Mouse (Mus musculus) lung, adult 18-20 months (tissue): Measurements from ENCODE around the gene Trappc4.
"Not testable (repeated sequence)": the region's sequence is repeated elsewhere in the genome, so short reads cannot be mapped to it uniquely, and the experiment has no call there.

ENCODE experiments used
- DNase-seq, 2 experiments: peaks; one replicate each; pipeline ENCODE4 v3.0.0; 2022; ENCODE audit warnings: mixed read lengths in 2 of 2

Gene Trappc4

GRCm38 (mm10) chr9:44405011-44405410 lies 2.4 kb downstream of the Trappc4 start:
- DNase-seq: no peak

- DNase-seq: no peak
Measured at GRCm38 (mm10) chr9:44401081-44401480, 6.3 kb downstream of the Trappc4 start.

GRCm38 (mm10) chr9:44399795-44400114 lies 7.6 kb downstream of the Trappc4 start:
- DNase-seq: no peak

- DNase-seq: no peak
Measured at GRCm38 (mm10) chr9:44399114-44399794, 8.1 kb downstream of the Trappc4 start.

GRCm38 (mm10) chr9:44398551-44398950 lies 8.8 kb downstream of the Trappc4 start:
- no peak for DNase-seq

GRCm38 (mm10) chr9:44398087-44398486 lies 9.3 kb downstream of the Trappc4 start:
- no peak for DNase-seq

GRCm38 (mm10) chr9:44396684-44397411 lies 10.6 kb downstream of the Trappc4 start, which contains the start of gene Slc37a4:
Slc37a4 (plus strand) TSS chr9:44396852.
- DNase-seq: peak; percentile 99 to 100

GRCm38 (mm10) chr9:44391466-44391865 lies 15.9 kb downstream of the Trappc4 start:
- peak; percentile 70 to 78 for DNase-seq

GRCm38 (mm10) chr9:44389273-44389672 lies 18.1 kb downstream of the Trappc4 start:
- peak; percentile 33 to 39 for DNase-seq

GRCm38 (mm10) chr9:44387221-44387620 lies 20.2 kb downstream of the Trappc4 start:
- DNase-seq: no peak

- DNase-seq: no peak
Measured at GRCm38 (mm10) chr9:44384596-44384995, 22.8 kb downstream of the Trappc4 start.

GRCm38 (mm10) chr9:44379862-44380261 lies 27.5 kb downstream of the Trappc4 start:
- no peak for DNase-seq

GRCm38 (mm10) chr9:44379054-44379834 lies 28.2 kb downstream of the Trappc4 start, which contains the start of gene Hyou1:
Hyou1 (plus strand) TSS chr9:44379490.
- peak; percentile 98 to 99 for DNase-seq

- no peak for DNase-seq
Measured at GRCm38 (mm10) chr9:44378153-44378730, 29.2 kb downstream of the Trappc4 start.

GRCm38 (mm10) chr9:44377335-44377734 lies 30.1 kb downstream of the Trappc4 start:
- DNase-seq: not testable (repeated sequence)

- no peak for DNase-seq
Measured at GRCm38 (mm10) chr9:44376141-44376540, 31.3 kb downstream of the Trappc4 start.

GRCm38 (mm10) chr9:44373386-44373785 lies 34.0 kb downstream of the Trappc4 start:
- DNase-seq: no peak

- peak in 1 of 2 experiments; percentile 11 for DNase-seq
Measured at GRCm38 (mm10) chr9:44364480-44364879, 42.9 kb downstream of the Trappc4 start.

GRCm38 (mm10) chr9:44361931-44362330 lies 45.5 kb downstream of the Trappc4 start:
- not testable (repeated sequence) for DNase-seq

- DNase-seq: peak; percentile 95 to 96
Measured at GRCm38 (mm10) chr9:44361190-44361917, 46.0 kb downstream of the Trappc4 start, which contains the start of gene Vps11. Vps11 (minus strand) TSS chr9:44361670.

GRCm38 (mm10) chr9:44357207-44357606 lies 50.2 kb downstream of the Trappc4 start:
- no peak for DNase-seq
